Mouse (Mus musculus) heart, adult 8-10 months (tissue): ENCODE measurements around the gene Cdip1. TPM values are rescaled to one million over a fixed set of nuclear protein-coding genes. Genes with fewer than 3 reads are reported as not detected.

Experiments used
- DNase-seq: peaks from one replicate; pipeline ENCODE4 v3.0.0; 2022; ENCODE audit warnings: low spot score
- total RNA-seq, 4 experiments: library from RNA; stranded (reverse); gene quantifications; 2 replicates each; pipeline ENCODE4 v1.2.4; 2022

Gene Cdip1
- total RNA-seq, 4 experiments from 2014 or later = 61.1 to 68.9 (median 65.8) TPM

DNA sequence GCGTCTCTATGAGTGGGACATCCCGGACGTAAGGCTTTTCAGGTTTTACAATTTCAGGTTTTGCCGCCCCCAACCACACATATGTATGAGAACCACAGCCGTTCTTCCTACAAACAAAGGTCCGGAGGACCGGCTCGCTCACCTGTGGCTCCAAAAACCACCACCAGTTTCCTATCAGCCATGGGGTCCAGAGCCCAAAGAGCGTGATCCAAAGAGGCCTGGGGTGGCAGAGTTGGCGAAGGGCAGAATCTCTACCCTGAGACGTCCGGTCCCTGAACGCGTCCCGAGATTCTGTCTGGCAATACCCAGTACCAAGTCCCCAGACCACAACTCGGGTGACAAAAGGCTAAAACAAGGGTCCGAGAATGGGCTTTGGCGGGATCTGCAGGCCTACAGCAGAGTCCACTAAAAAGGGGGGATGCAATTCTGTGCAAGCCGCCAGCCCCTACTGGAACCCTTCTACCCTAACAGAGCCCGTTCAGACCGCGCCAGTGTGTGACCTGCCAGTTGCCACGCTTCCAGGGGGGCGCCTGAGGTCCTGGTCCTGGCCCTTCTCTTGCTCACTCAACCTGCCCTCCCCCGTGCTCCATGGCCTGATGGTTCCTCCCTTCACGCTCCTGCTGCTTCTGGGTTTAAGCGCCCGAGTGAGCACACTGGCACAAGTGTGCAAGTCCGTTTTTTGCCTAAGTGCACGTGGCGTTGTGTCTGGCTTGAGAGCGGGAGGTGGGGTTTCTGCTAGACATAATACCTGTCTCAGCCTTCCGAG lies 71.2 kb downstream of the Cdip1 start, which contains the start of gene Nmral1:
TSS of gene Nmral1 (minus strand) at position 604 of the 766 bp plus-strand sequence.
- peak; percentile 55 for DNase-seq

DNA sequence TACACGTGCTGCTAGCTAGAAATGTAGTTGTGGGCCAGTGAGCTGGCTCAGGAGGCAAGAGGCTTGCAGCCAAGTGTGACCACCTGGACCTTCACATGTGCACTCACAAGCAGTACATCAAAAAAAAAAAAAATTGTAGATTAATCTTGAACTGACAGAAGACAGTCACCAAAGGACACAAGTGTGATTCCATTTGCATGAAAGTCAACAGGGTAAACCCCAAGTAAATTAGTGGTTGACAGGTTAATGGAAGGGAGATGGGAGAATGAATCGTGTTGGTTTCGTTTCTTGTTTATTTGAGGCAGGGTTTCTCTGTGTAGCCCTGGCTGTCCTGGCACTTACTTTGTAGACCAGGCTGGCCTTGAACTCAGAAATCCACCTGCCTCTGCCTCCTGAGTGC lies 72.2 kb downstream of the Cdip1 start:
- DNase-seq = no peak

DNA sequence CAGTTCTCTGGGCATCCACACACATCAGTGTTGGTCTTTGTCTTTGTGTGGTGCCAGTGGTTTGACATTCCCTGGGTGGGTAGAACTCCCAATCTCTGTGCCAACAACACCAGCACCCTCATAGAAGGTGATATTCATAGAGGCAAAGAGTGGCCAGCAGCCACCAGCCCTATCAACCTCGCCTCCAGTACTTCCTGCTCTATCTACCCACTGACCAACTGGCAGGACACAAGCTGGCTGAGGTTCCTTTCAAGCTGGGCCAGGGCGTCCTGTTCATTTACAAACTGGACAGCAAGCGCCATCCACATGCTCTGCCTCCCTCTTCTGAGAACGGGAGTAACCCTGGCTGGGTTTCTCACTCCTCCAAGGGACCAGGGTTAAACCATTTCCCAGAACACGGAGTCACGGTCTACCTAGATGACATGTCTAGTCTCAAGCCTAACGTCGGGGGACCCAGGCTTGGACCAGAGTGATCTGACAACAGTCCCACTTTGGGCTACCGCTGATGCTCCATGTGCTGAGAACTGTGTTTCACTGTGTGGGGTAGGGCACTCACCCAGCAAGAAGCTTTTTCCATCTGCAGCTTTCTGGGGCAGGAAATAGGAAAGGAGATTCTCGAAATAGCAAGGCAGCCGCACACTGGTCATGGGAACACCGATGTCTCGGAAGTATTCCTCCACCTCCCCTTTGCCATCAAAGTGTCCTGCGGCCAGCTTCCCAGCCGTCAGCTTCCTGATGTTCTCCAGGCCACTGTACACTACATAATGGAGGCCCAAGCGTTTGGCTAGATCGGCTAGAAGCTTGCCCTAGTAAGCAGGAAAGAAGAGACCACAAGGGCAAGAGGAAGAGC lies 76.0 kb downstream of the Cdip1 start:
- peak; percentile 55 for DNase-seq

DNA sequence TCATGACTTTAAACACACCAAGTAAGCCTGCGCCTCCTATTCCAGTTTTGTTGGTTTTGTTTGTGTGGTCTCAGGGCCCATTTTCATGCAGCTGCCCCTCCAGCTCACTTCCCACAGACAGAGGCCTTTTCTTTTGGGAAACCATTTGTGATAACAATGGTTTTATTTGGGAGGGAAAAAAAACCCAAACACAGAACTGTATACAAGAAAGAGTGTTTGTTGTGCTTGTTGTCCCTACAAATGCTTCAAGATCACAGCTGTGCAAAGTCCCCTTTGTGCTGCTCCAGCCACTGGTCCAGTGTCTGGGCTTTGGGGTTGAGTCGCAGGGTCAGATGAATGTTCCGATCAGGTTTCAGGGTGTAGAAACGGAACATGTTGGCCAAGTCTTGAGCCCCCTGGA lies 78.9 kb downstream of the Cdip1 start:
- no peak for DNase-seq

DNA sequence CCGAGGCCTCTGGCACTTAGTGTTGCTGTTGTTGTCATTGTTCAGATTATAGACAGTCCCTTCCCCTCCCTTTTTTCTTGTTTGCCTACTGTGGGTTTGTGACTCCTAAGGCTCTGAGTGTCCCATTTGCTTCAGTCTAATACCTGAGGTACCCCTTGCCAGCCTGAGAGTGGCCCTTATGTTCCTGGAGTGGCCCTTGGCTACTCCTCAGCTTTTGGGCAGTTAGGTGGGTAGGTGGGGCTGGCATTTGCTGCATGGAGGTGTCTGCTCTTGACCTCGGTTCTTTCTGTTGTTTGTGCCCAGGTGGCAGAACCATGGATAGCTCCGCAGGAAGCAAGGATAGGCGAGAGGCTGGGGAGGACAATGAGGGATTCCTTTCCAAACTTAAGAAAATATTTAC lies 84.6 kb downstream of the Cdip1 start:
- DNase-seq = no peak

DNA sequence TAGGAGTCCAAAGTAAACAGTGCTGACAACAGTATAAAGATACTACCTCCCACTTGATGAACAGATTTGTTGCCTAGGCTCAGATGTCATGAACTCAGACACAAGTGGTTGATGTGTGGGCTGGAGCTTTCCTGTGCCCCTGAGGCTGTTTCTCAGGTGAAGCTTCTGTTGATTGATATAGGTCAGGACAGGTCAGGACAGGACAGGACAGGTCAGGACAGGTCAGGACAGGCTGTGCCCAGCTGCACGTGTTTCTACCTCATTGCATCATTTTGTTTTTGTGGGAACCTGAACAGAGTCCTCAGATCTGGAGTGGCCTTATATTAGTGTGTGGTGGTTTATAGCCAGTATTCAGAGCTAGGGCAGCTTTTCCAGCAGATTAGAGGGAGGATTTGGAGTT lies 87.4 kb downstream of the Cdip1 start:
- no peak for DNase-seq

DNA sequence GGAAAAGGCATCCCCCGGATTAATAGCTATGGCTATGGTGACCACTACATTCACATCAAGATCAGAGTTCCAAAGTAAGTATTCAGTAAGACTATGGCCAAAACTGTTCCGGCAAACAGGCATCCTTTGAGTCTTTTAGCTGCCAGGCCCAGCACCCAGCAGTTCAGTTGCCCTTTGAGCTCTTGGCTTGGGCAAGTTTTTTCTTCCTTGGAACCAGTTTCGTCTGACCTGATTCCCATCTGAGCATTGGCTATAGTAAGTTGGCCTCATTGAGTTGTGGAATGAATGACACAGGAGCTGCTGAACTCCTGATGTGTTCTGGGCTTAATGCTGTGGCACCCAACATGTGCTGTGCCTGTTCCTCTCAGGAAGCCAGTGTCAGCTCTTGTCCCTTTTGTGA lies 88.9 kb downstream of the Cdip1 start:
- DNase-seq = no peak

Other genes starting within 250 kb of the Cdip1 start
- gene Srl, start 248.5 kb downstream of the Cdip1 start, total RNA-seq = 100 to 1,000 TPM; 705 to 904 (median 868) TPM
- gene Tfap4, start 230.4 kb downstream of the Cdip1 start, total RNA-seq = 1 to 10 TPM; 2.8 to 6.2 (median 3.6) TPM
- gene Glis2, start 195.6 kb downstream of the Cdip1 start, total RNA-seq = 10 to 100 TPM in 2 of 4 experiments, 1 to 10 TPM in 2; 7.3 to 13.5 (median 9.5) TPM
- gene Pam16, start 165.3 kb downstream of the Cdip1 start, total RNA-seq = 100 to 1,000 TPM; 145 to 188 (median 160) TPM
- gene Vasn, start 150.4 kb downstream of the Cdip1 start, total RNA-seq = 1 to 10 TPM; 6.9 to 9.3 (median 8.1) TPM
- 100 to 1,000 TPM; 146 to 154 (median 153) TPM for gene Dnaja3, start 150.3 kb downstream of the Cdip1 start, total RNA-seq
- 10 to 100 TPM; 11.3 to 16.1 (median 15.4) TPM for gene Coro7, start 110.5 kb downstream of the Cdip1 start, total RNA-seq
- gene Nmral1, start 70.9 kb downstream of the Cdip1 start, total RNA-seq = 1 to 10 TPM; 1.7 to 2.1 (median 2.0) TPM
- 10 to 100 TPM; 70.0 to 78.7 (median 75.8) TPM for gene Hmox2, start 63.9 kb downstream of the Cdip1 start, total RNA-seq
- gene 4930562C15Rik, start 45.1 kb upstream of the Cdip1 start, total RNA-seq = not detected
- 10 to 100 TPM; 14.6 to 20.6 (median 19.2) TPM for gene Ubald1, start 90.0 kb upstream of the Cdip1 start, total RNA-seq
- gene Mgrn1, start 96.0 kb upstream of the Cdip1 start, total RNA-seq = 100 to 1,000 TPM; 166 to 200 (median 185) TPM
- 10 to 100 TPM; 14.2 to 20.0 (median 16.6) TPM for gene Nudt16l1, start 148.5 kb upstream of the Cdip1 start, total RNA-seq
- gene Anks3, start 173.9 kb upstream of the Cdip1 start, total RNA-seq = 10 to 100 TPM; 10.6 to 13.3 (median 12.2) TPM
- gene Sept12, start 207.6 kb upstream of the Cdip1 start, total RNA-seq = not detected
- not detected for gene Smim22, start 217.0 kb upstream of the Cdip1 start, total RNA-seq
- gene Rogdi, start 223.3 kb upstream of the Cdip1 start, total RNA-seq = 10 to 100 TPM; 11.1 to 19.2 (median 14.7) TPM